Mouse (Mus musculus) frontal cortex, adult 2 months (tissue): ENCODE results near the gene Kdm7a. TPM values are rescaled to one million over a fixed set of nuclear protein-coding genes. Genes with fewer than 3 reads are reported as not detected.

Source experiments
- DNase-seq, 2 experiments: peaks; one replicate each; pipeline ENCODE4 v3.0.0; 2022; ENCODE audit warnings: low spot score in 1 of 2; ENCODE audit errors: extremely low spot score in 1 of 2
- polyA plus RNA-seq: library from polyadenylated mRNA; depleted of rRNA; stranded (reverse); fragments of >200 nt; gene quantifications from 2 replicates; pipeline ENCODE4 v1.2.3, GENCODE M21; 2012; rRNA removed

Gene Kdm7a
- 13.2 and 13.3 TPM in 2 replicates for polyA plus RNA-seq

- DNase-seq = peak; percentile 48 to 82
These were observed at the start of gene Kdm7a for GRCm38 (mm10) chr6:39206581-39207461. TSS of gene Kdm7a (minus strand) at chr6:39206789.

- DNase-seq = no peak
These were observed 48.7 kb upstream of the Kdm7a start for GRCm38 (mm10) chr6:39255271-39255670.

DNA sequence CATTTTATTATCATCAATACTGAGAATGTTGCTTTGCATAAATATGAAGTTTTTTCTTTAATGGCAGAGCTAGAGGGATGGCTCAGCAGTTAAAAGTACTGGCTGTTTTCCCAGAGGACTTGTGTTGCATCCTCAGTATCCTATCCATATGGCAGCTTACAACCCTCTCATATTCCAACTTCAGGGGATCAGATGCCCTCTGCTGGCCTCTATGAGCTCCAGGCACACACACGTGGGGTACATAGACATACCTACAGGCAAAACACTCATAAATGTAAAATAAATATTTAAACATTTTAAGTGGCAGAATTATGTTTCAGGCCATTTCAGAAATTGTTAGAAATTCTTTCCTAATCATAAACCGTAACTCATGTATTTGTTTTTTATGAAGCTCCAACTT, 43.5 kb upstream of the Kdm7a start:
- DNase-seq = no peak

- no peak for DNase-seq
These were observed 42.7 kb upstream of the Kdm7a start for GRCm38 (mm10) chr6:39249176-39249770.

GRCm38 (mm10) chr6:39244066-39244465, 37.5 kb upstream of the Kdm7a start:
- peak in 1 of 2 experiments; percentile 49 for DNase-seq

DNA sequence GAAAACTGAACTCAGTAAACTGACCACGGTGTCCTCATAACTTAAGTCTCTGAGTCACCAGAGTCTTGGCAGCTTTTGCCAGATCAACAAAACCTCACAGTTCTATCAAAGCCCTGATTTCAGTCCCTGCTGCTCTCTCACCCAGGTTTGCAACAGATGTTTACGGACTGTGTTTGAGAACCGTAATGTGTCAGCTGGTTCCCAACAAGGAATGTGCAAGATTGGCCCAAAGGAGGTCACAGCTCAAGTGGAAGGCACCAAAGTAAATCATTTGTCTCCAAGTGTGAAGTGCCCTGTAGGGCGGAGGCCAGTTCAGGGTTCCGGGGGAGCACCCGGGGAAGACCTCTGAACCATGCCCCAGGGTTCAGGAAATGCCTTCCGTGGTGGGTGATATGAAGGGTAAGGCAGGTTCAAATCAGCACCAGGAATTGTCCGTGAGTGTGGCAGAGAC, 36.9 kb upstream of the Kdm7a start:
- no peak for DNase-seq

- no peak for DNase-seq
These were observed 36.3 kb upstream of the Kdm7a start for GRCm38 (mm10) chr6:39242718-39243471.

DNA sequence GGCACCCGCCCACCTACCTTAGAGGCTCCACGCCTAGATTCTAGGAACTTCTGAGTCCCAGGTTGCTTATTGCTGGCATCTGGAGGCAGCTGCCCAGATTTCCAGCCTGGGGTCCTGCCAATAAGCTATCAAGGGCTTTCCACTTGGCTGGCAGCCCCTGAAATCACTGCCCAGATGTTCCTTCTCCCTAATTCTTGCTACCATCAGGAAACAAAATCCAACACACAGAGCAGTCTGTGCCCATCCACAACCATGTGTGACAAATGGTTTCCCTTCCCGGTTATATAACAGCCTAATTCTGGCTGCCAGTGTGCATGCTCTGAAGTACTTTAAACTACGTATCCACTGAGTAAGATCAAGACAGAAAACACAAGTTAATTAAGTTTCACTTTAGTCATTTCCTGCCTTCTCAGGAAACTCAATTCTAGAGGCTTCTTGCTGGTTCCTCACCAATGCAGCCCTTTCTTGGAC, 34.9 kb upstream of the Kdm7a start:
- DNase-seq = peak; percentile 36 to 73

- DNase-seq = no peak
These were observed 34.4 kb upstream of the Kdm7a start for GRCm38 (mm10) chr6:39240956-39241355.

DNA sequence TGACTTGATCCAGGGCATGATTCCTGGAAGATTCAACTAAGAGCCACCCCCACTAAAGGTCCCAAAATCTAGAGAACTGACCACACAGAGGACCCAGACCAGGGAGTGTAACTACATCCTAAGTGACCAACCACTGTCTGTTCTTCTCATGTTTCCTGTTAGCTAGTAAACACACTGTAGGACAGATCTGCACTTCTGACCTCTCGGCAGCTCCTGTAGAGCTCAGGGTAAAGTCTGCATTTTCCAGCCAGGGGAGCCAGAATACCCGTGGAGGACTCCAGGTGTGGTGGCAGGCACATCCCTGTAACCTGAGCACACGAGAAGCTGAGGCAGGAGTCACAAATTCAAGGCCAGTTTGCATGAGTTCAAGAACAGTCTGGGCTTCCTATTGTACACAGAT, 31.3 kb upstream of the Kdm7a start:
- DNase-seq = no peak

DNA sequence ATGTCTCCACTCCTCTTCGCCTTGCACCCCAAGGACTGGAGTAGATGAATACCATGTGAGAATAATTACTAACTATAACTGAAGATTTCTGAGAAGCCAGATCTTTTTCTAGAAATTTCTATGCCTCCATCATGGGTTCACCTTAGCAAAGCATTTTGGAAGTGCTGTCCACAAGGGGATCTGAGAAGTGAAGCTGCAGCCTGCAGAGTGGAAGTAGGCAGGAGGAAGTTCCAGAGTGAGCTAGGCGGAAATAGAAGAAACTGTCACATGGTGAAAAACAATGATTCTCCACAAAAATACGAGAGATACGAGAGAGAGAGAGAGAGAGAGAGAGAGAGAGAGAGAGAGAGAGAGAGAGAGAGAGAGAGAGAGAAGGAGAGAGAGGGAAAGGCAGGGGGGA, 26.0 kb upstream of the Kdm7a start:
- no peak for DNase-seq

DNA sequence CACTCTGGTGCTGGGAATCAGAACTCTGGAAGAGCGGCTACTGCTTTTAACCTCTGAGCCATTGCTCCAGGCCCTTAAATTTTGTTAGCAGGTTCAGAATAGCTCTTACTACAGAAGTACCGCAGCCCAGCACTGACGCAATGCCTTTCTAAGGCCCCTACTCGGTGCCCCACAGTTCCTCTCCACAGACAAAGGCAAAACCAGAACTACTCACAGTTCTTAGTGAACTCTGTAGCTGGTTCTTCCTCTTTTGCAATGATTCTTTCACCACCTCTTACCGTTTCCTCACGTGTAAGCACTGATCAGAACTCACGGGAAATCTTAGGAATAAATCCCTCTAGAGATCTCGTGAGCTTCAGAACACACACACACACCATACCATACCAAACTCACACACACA, 24.1 kb upstream of the Kdm7a start:
- no peak for DNase-seq

GRCm38 (mm10) chr6:39226610-39226955, 20.0 kb upstream of the Kdm7a start:
- no peak for DNase-seq

- peak in 1 of 2 experiments; percentile 48 for DNase-seq
These were observed 19.5 kb upstream of the Kdm7a start for GRCm38 (mm10) chr6:39225876-39226609.

GRCm38 (mm10) chr6:39223328-39223885, 16.8 kb upstream of the Kdm7a start:
- no peak for DNase-seq

GRCm38 (mm10) chr6:39222487-39222886, 15.9 kb upstream of the Kdm7a start:
- no peak for DNase-seq

DNA sequence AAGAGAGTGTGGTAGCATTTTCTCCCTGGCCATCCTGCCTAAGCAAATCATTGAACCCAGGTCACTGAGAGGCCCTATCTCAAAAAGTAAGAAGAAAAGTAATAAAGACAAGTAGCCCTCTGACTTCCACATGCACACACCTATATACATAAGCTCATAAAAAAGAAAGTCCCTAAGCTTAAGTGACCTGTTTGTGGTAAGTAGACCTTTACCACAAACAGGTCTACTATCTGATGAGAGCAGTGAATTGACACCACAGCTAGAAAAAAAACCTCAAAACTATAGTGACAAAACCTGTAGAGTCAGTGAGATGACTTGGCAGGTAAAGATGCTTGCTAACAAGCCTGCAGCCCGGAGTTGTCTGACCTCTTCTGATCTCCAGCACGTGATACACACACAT, 11.4 kb upstream of the Kdm7a start:
- no peak for DNase-seq

DNA sequence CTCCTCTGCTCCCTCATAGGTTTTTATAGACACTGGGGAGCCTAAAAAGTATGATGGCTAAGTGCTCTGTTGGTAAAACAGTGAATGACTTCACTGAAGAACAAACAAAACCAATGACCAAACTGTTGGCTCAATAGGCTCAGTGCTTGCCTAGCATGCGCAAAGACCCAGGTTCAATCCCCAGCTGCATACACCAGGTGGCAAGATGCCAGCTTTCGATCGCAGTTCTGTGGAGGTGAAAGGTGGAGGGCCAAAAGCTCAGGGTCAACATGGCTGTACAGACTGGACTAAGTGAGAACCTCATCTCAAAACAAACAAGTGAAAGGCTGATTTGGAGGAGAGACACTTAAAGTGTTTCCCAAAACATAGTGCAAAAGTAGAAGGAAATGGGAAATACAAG, 10.5 kb upstream of the Kdm7a start:
- no peak for DNase-seq

GRCm38 (mm10) chr6:39214949-39215606, 8.5 kb upstream of the Kdm7a start:
- DNase-seq = no peak

DNA sequence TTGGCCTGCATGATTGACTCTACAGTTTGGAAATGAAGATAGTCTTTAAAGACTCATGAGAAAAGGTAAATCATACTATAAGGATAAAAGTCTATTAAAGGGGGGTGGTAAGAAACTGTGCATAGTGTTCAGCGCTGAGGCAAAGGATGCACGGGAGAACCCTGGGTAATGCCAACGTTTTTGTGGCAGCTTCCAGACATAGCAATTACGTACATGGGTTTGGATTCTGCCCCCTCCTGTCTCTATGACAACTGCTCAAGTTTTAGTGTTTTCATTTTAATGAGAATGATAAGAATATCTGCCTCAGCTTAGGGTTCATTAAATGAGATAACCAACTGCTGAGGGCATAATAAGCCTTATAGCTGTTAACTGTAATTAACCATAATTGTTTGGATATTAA, 3.1 kb upstream of the Kdm7a start:
- peak in 1 of 2 experiments; percentile 37 for DNase-seq
